ENCODE assay signal across 8 mouse cellular contexts in genomic region chr1:155093145-155093791, GRCm38 (mm10). TPM values are rescaled to one million over a fixed set of nuclear protein-coding genes. Genes with fewer than 3 reads are reported as not detected.
DNase-seq lines count a peak whose midpoint lies in the region; ATAC-seq and TF ChIP-seq lines count a peak whose summit lies in the region.

No protein-coding gene starts in this region.

- peak overlapping the region; percentile 77; the same call in 1 of the 2 replicates for H3K27ac ChIP-seq in hindbrain, embryonic 12.5 days
- no peak overlapping the region for H3K27ac ChIP-seq in hindbrain, embryonic 14.5 days
- peak overlapping the region; percentile 56 for H3K27ac ChIP-seq in forebrain, embryonic 16.5 days (ENCODE audit: low read length)
- no peak overlapping the region for H3K27ac ChIP-seq in cerebellum, adult 2 months (ENCODE audit: insufficient read depth, low read length)

- peaks cover 39% of the 10 kb centered on the region for H3K4me1 ChIP-seq in hindbrain, embryonic 12.5 days
- H3K4me1 ChIP-seq in hindbrain, embryonic 14.5 days (replicated peaks; ENCODE audit: control insufficient read depth, insufficient read depth, low read length) = peaks cover 42% of the 10 kb centered on the region
- peaks cover 44% of the 10 kb centered on the region for H3K4me1 ChIP-seq in forebrain, embryonic 16.5 days (replicated peaks; ENCODE audit: control insufficient read depth, insufficient read depth, low read length)
- peaks cover 17% of the 10 kb centered on the region for H3K4me1 ChIP-seq in cerebellum, adult 2 months (ENCODE audit: control insufficient read depth, insufficient read depth, low read length)

- no peak overlapping the region for H3K4me2 ChIP-seq in hindbrain, embryonic 12.5 days (replicated peaks)
- H3K4me2 ChIP-seq in hindbrain, embryonic 14.5 days (replicated peaks) = no peak overlapping the region
- no peak overlapping the region for H3K4me2 ChIP-seq in forebrain, embryonic 16.5 days (ENCODE audit: low read length)

- ATAC-seq in hindbrain, embryonic 12.5 days (ENCODE audit: low FRiP score) = no peak
- ATAC-seq in hindbrain, embryonic 14.5 days (ENCODE audit: low FRiP score) = no peak
- ATAC-seq in forebrain, embryonic 16.5 days = no peak

- no peak for DNase-seq in hindbrain, embryonic 14.5 days (ENCODE audit: low spot score)
- peak; percentile 58 for DNase-seq in kidney, adult 11 months
- DNase-seq in mesoderm, embryonic 11.5 days (ENCODE audit: low read depth, low spot score) = peak; percentile 59
- DNase-seq in embryo, embryonic 10.5 days (ENCODE audit: low spot score) = no peak
- no peak for DNase-seq in cerebellum, adult 2 months
- DNase-seq in cerebellum, adult 9-11 months = no peak

- no peak overlapping the region for H3K4me3 ChIP-seq in hindbrain, embryonic 12.5 days
- H3K4me3 ChIP-seq in hindbrain, embryonic 14.5 days (replicated peaks; ENCODE audit: low read length) = no peak overlapping the region
- no peak overlapping the region for H3K4me3 ChIP-seq in forebrain, embryonic 16.5 days (replicated peaks; ENCODE audit: low read length)
- no peak overlapping the region for H3K4me3 ChIP-seq in cerebellum, adult 2 months (replicated peaks; ENCODE audit: insufficient read depth, low read depth, low read length)

- 35% methylated on average over 4 of the region's 4 CpGs for WGBS in hindbrain, embryonic 12.5 days
- 29% methylated on average over 4 of the region's 4 CpGs for WGBS in hindbrain, embryonic 14.5 days
- WGBS in forebrain, embryonic 16.5 days = 26% methylated on average over 4 of the region's 4 CpGs
- 75% methylated on average over 4 of the region's 4 CpGs for WGBS in cerebellum, adult 2 months

- no peak overlapping the region for H3K9ac ChIP-seq in hindbrain, embryonic 12.5 days
- no peak overlapping the region for H3K9ac ChIP-seq in hindbrain, embryonic 14.5 days
- no peak overlapping the region for H3K9ac ChIP-seq in forebrain, embryonic 16.5 days (replicated peaks; ENCODE audit: low read depth, low read length)

- no peaks in the 10 kb centered on the region for H3K27me3 ChIP-seq in hindbrain, embryonic 12.5 days
- no peaks in the 10 kb centered on the region for H3K27me3 ChIP-seq in hindbrain, embryonic 14.5 days (ENCODE audit: control insufficient read depth, insufficient read depth, low read length)
- no peaks in the 10 kb centered on the region for H3K27me3 ChIP-seq in forebrain, embryonic 16.5 days (replicated peaks; ENCODE audit: control insufficient read depth, insufficient read depth, low read length)
- H3K27me3 ChIP-seq in cerebellum, adult 2 months (ENCODE audit: control insufficient read depth, insufficient read depth, low read length) = no peaks in the 10 kb centered on the region

- no peaks in the 10 kb centered on the region for H3K36me3 ChIP-seq in hindbrain, embryonic 12.5 days
- H3K36me3 ChIP-seq in hindbrain, embryonic 14.5 days (replicated peaks; ENCODE audit: control insufficient read depth, insufficient read depth) = no peaks in the 10 kb centered on the region
- no peaks in the 10 kb centered on the region for H3K36me3 ChIP-seq in forebrain, embryonic 16.5 days (ENCODE audit: control insufficient read depth, insufficient read depth)

- TF ChIP-seq POLR2A in cerebellum, adult 2 months (IDR thresholded peaks at IDR 0.05; ENCODE audit: borderline replicate concordance, insufficient read depth, low read length) = no peak

- H3K9me3 ChIP-seq in hindbrain, embryonic 12.5 days (replicated peaks) = no peaks in the 10 kb centered on the region
- H3K9me3 ChIP-seq in hindbrain, embryonic 14.5 days (ENCODE audit: control insufficient read depth, low read length) = no peaks in the 10 kb centered on the region
- H3K9me3 ChIP-seq in forebrain, embryonic 16.5 days (ENCODE audit: control insufficient read depth, low read length) = no peaks in the 10 kb centered on the region

- TF ChIP-seq CTCF in cerebellum, adult 2 months (IDR thresholded peaks at IDR 0.05; ENCODE audit: borderline replicate concordance, insufficient read depth, low read depth, low read length) = no peak

RNA-seq across cellular contexts. Expression of gene Ier5, which starts 6.2 kb away (rescaled TPM):
- 16.5 and 17.7 TPM in 2 replicates for polyA plus RNA-seq in hindbrain, embryonic 12.5 days (2016; fragmentation: Nextera tagmentation; extraction: Ambion mirVana)
- 10.5 and 13.0 TPM in 2 replicates for polyA plus RNA-seq in hindbrain, embryonic 14.5 days (2014; fragmentation: Nextera tagmentation; extraction: Ambion mirVana)
- polyA plus RNA-seq in forebrain, embryonic 16.5 days (2015; fragmentation: Nextera tagmentation; extraction: Ambion mirVana) = 9.3 and 12.6 TPM in 2 replicates
- 13.0 and 13.7 TPM in 2 replicates for polyA plus RNA-seq in cerebellum, adult 2 months (2012; rRNA removed)

RNA-seq across cellular contexts. Expression of gene Mr1, which starts 53.3 kb away (rescaled TPM):
- polyA plus RNA-seq in hindbrain, embryonic 12.5 days (2016; fragmentation: Nextera tagmentation; extraction: Ambion mirVana) = 2.1 and 2.4 TPM in 2 replicates
- 2.0 and 2.4 TPM in 2 replicates for polyA plus RNA-seq in hindbrain, embryonic 14.5 days (2014; fragmentation: Nextera tagmentation; extraction: Ambion mirVana)
- 0.92 and 1.5 TPM in 2 replicates for polyA plus RNA-seq in forebrain, embryonic 16.5 days (2015; fragmentation: Nextera tagmentation; extraction: Ambion mirVana)
- 4.0 and 4.6 TPM in 2 replicates for polyA plus RNA-seq in cerebellum, adult 2 months (2012; rRNA removed)

Comparison
In these comparisons a context has a peak if more than half of its experiments do, and no peak if none do; other contexts are left out.
1. H3K27ac ChIP-seq: peak in hindbrain, embryonic 12.5 days (single experiment) and forebrain, embryonic 16.5 days (single experiment); none in hindbrain, embryonic 14.5 days (single experiment) and cerebellum, adult 2 months (single experiment).
2. DNase-seq: peak in kidney, adult 11 months (single experiment) and mesoderm, embryonic 11.5 days (single experiment); none in hindbrain, embryonic 14.5 days (single experiment), embryo, embryonic 10.5 days (single experiment), cerebellum, adult 2 months (0 of 2) and cerebellum, adult 9-11 months (single experiment).